Mouse (Mus musculus) layer of hippocampus, adult 8-10 months (tissue): ENCODE results near the gene Hapln3. TPM values are rescaled to one million over a fixed set of nuclear protein-coding genes. Genes with fewer than 3 reads are reported as not detected.

ENCODE experiments used
- DNase-seq, 2 experiments: peaks; one replicate each; pipeline ENCODE4 v3.0.0; 2022; ENCODE audit warnings: low spot score in 2 of 2
- total RNA-seq, 4 experiments: library from RNA; stranded (reverse); gene quantifications; 2 replicates each; pipeline ENCODE4 v1.2.4; 2022

The Hapln3 gene
- total RNA-seq, 4 experiments from 2014 or later = 1.6 to 3.0 (median 1.9) TPM

- DNase-seq = no peak
Measured at GRCm38 (mm10) chr7:79079212-79079611, 51.6 kb downstream of the Hapln3 start.

GRCm38 (mm10) chr7:79068231-79068630 lies 62.6 kb downstream of the Hapln3 start:
- no peak for DNase-seq

- DNase-seq = no peak
Measured at GRCm38 (mm10) chr7:79067466-79067865, 63.4 kb downstream of the Hapln3 start.

Other genes with a start within 250 kb of the Hapln3 start
- gene Aen, start 235.2 kb downstream of the Hapln3 start, total RNA-seq = 10 to 100 TPM; 17.8 to 23.3 (median 21.7) TPM
- gene Isg20, start 217.6 kb downstream of the Hapln3 start, total RNA-seq = 1 to 10 TPM in 2 of 4 experiments, under 1 TPM in 1, not detected in 1; 0.83 to 1.4 (median 1.0) TPM
- gene Acan, start 77.5 kb downstream of the Hapln3 start, total RNA-seq = 1 to 10 TPM; 3.0 to 4.4 (median 4.0) TPM
- gene Mfge8, start 18.0 kb upstream of the Hapln3 start, total RNA-seq = 100 to 1,000 TPM; 152 to 176 (median 163) TPM
- 10 to 100 TPM; 66.3 to 80.7 (median 73.3) TPM for gene Abhd2, start 142.2 kb upstream of the Hapln3 start, total RNA-seq